Mouse (Mus musculus) megakaryocyte, embryonic 14.5 days (primary cell): ENCODE results near the gene Ispd.

ENCODE experiments used
- FLI1 ChIP-seq: IDR thresholded peaks from 2 replicates; pipeline ENCODE4 v1.6.1; 2012; ENCODE audit warnings: low read length, inconsistent platforms, mixed read lengths
- GATA1 ChIP-seq: IDR thresholded peaks from 3 replicates; pipeline ENCODE4 v1.6.1; 2012; ENCODE audit warnings: mixed read lengths, low read length, inconsistent platforms, borderline replicate concordance

DNA sequence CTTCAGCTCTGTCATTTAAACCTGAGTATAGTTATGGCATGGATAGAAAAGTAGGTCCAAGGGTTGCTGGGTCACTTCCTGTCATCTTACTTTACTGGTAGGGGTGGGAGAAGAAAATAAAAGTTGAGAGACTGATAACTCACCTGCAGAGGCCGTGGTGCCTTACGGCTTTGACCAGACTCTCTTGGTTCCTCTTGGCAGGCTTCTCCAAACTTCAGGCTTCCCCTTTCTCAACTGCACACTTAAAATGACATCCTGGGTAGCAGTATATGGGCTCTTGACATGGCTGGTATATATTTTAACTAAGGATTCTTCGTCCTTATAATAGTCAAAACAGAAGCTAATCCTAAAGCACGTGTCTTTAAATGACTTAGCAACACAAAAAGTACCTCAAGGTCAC is 266.3 kb downstream of the Ispd start:
- TF ChIP-seq FLI1: no peak
- no peak for TF ChIP-seq GATA1
